In genomic region chr9:50633059-50633458, GRCm38 (mm10) we compare ENCODE assay signal across 9 mouse cellular contexts. TPM values are rescaled to one million over a fixed set of nuclear protein-coding genes. Genes with fewer than 3 reads are reported as not detected.
DNase-seq lines count a peak whose midpoint lies in the region; ATAC-seq and TF ChIP-seq lines count a peak whose summit lies in the region.
"Had no signal": no experiment of that assay in that cellular context is flagged by ENCODE, and none has a peak within 500 bp of the region (broad histone marks: within the 10 kb centered on the region; RNA-seq: fewer than 3 reads in every experiment).

No protein-coding gene starts in this region.

- H3K9me3 ChIP-seq in hindbrain, postnatal 0 days (ENCODE audit: low read length), result no peaks in the 10 kb centered on the region
- H3K9me3 ChIP-seq in hindbrain, embryonic 14.5 days (ENCODE audit: control insufficient read depth, low read length), result no peaks in the 10 kb centered on the region
- H3K9me3 ChIP-seq in heart, embryonic 12.5 days (replicated peaks), result no peaks in the 10 kb centered on the region
- H3K9me3 ChIP-seq: liver, embryonic 13.5 days had no signal

- no peak for ATAC-seq in hindbrain, postnatal 0 days
- ATAC-seq in hindbrain, embryonic 14.5 days (ENCODE audit: low FRiP score), result no peak
- ATAC-seq in erythroblast, adult 5-6 weeks (replicated peaks; ENCODE audit: low FRiP score, poor library complexity, severe bottlenecking), result peak; percentile 80
- ATAC-seq in heart, embryonic 12.5 days (ENCODE audit: insufficient number of reproducible peaks, low FRiP score), result no peak

- DNase-seq in hindbrain, postnatal 0 days (ENCODE audit: low spot score), result peak; percentile 23
- DNase-seq in hindbrain, embryonic 14.5 days (ENCODE audit: low spot score), result no peak
- peak; percentile 13 for DNase-seq in thymus, postnatal 14 days
- DNase-seq in thymus, postnatal 10 days (ENCODE audit: low spot score in 2 of 2), result no peak
- peak; percentile 47 for DNase-seq in splenic B cell, adult 2 months (ENCODE audit: low read depth, low spot score)
- DNase-seq in layer of hippocampus, adult 9-11 months, result no peak
- DNase-seq: liver, embryonic 13.5 days had no signal

- H3K27ac ChIP-seq in hindbrain, postnatal 0 days, result no peak overlapping the region
- no peak overlapping the region for H3K27ac ChIP-seq in hindbrain, embryonic 14.5 days
- H3K27ac ChIP-seq in heart, embryonic 12.5 days (ENCODE audit: poor library complexity, severe bottlenecking), result no peak overlapping the region
- H3K27ac ChIP-seq: liver, embryonic 13.5 days had no signal

- no peak overlapping the region for H3K4me3 ChIP-seq in hindbrain, postnatal 0 days (ENCODE audit: low read length)
- H3K4me3 ChIP-seq in hindbrain, embryonic 14.5 days (replicated peaks; ENCODE audit: low read length), result no peak overlapping the region
- no peak overlapping the region for H3K4me3 ChIP-seq in heart, embryonic 12.5 days
- H3K4me3 ChIP-seq: liver, embryonic 13.5 days had no signal

- H3K4me1 ChIP-seq in hindbrain, postnatal 0 days (ENCODE audit: insufficient read depth, low read length), result no peaks in the 10 kb centered on the region
- H3K4me1 ChIP-seq in hindbrain, embryonic 14.5 days (replicated peaks; ENCODE audit: control insufficient read depth, insufficient read depth, low read length), result no peaks in the 10 kb centered on the region
- H3K4me1 ChIP-seq in heart, embryonic 12.5 days (replicated peaks), result no peaks in the 10 kb centered on the region

- 61% methylated on average over 2 of the region's 2 CpGs for WGBS in hindbrain, postnatal 0 days
- WGBS in hindbrain, embryonic 14.5 days, result 64% methylated on average over 2 of the region's 2 CpGs
- 60% methylated on average over 2 of the region's 2 CpGs for WGBS in heart, embryonic 12.5 days

- no peaks in the 10 kb centered on the region for H3K27me3 ChIP-seq in hindbrain, postnatal 0 days (ENCODE audit: insufficient read depth, low read length)
- no peaks in the 10 kb centered on the region for H3K27me3 ChIP-seq in hindbrain, embryonic 14.5 days (ENCODE audit: control insufficient read depth, insufficient read depth, low read length)
- no peaks in the 10 kb centered on the region for H3K27me3 ChIP-seq in splenic B cell, adult 2 months (ENCODE audit: control insufficient read depth, insufficient read depth, low read length, poor library complexity, severe bottlenecking)
- H3K27me3 ChIP-seq in heart, embryonic 12.5 days (replicated peaks), result no peaks in the 10 kb centered on the region
- H3K27me3 ChIP-seq: liver, embryonic 13.5 days had no signal

- peak; percentile 43 for TF ChIP-seq CTCF in hindbrain, postnatal 0 days (IDR thresholded peaks at IDR 0.05; ENCODE audit: low read depth)

- no peak overlapping the region for H3K4me2 ChIP-seq in hindbrain, postnatal 0 days (ENCODE audit: low read depth, low read length)
- H3K4me2 ChIP-seq in hindbrain, embryonic 14.5 days (replicated peaks), result no peak overlapping the region
- no peak overlapping the region for H3K4me2 ChIP-seq in heart, embryonic 12.5 days
- H3K4me2 ChIP-seq: liver, embryonic 13.5 days had no signal

- peaks cover 30% of the 10 kb centered on the region for H3K36me3 ChIP-seq in hindbrain, postnatal 0 days (ENCODE audit: insufficient read depth, low read length)
- peaks cover 46% of the 10 kb centered on the region for H3K36me3 ChIP-seq in hindbrain, embryonic 14.5 days (replicated peaks; ENCODE audit: control insufficient read depth, insufficient read depth)
- peaks cover 3% of the 10 kb centered on the region; the same call in 1 of the 2 replicates for H3K36me3 ChIP-seq in splenic B cell, adult 2 months (ENCODE audit: control insufficient read depth, insufficient read depth, low read length, poor library complexity, severe bottlenecking)
- H3K36me3 ChIP-seq in heart, embryonic 12.5 days, result peaks cover 51% of the 10 kb centered on the region

- H3K9ac ChIP-seq in hindbrain, postnatal 0 days (replicated peaks; ENCODE audit: low read length), result no peak overlapping the region
- no peak overlapping the region for H3K9ac ChIP-seq in hindbrain, embryonic 14.5 days
- H3K9ac ChIP-seq in heart, embryonic 12.5 days, result no peak overlapping the region
- H3K9ac ChIP-seq: liver, embryonic 13.5 days had no signal

RNA-seq across cellular contexts. Expression of gene Nkapd1, which starts 15.8 kb away (rescaled TPM):
- total RNA-seq in hindbrain, postnatal 0 days (2014; rRNA removed), result 10.7 and 15.0 TPM in 2 replicates
- 20.2 and 21.2 TPM in 2 replicates for polyA plus RNA-seq in hindbrain, postnatal 0 days (2015; fragmentation: Nextera tagmentation; extraction: Ambion mirVana)
- 18.4 and 23.0 TPM in 2 replicates for polyA plus RNA-seq in hindbrain, embryonic 14.5 days (2014; fragmentation: Nextera tagmentation; extraction: Ambion mirVana)
- 9.0 and 15.3 TPM in 2 replicates for total RNA-seq in erythroblast, adult 5-6 weeks (2015; ENCODE audit: low replicate concordance)
- 5.3 and 7.2 TPM in 2 replicates for total RNA-seq in erythroblast, adult 5-6 weeks (2017; ENCODE audit: low replicate concordance)
- polyA plus RNA-seq in heart, embryonic 12.5 days (2016; fragmentation: Nextera tagmentation; extraction: Ambion mirVana), result 20.4 and 21.0 TPM in 2 replicates

RNA-seq across cellular contexts. Expression of gene Pih1d2, which starts 15.9 kb away (rescaled TPM):
- 1.2 and 2.6 TPM in 2 replicates for total RNA-seq in hindbrain, postnatal 0 days (2014; rRNA removed)
- 5.5 and 7.7 TPM in 2 replicates for polyA plus RNA-seq in hindbrain, postnatal 0 days (2015; fragmentation: Nextera tagmentation; extraction: Ambion mirVana)
- 5.6 and 7.3 TPM in 2 replicates for polyA plus RNA-seq in hindbrain, embryonic 14.5 days (2014; fragmentation: Nextera tagmentation; extraction: Ambion mirVana)
- not detected in 2 replicates for total RNA-seq in erythroblast, adult 5-6 weeks (2015; ENCODE audit: low replicate concordance)
- total RNA-seq in erythroblast, adult 5-6 weeks (2017; ENCODE audit: low replicate concordance), result 0.42 and 1.0 TPM in 2 replicates
- 2.5 and 3.0 TPM in 2 replicates for polyA plus RNA-seq in heart, embryonic 12.5 days (2016; fragmentation: Nextera tagmentation; extraction: Ambion mirVana)

RNA-seq across cellular contexts. Expression of gene Dlat, which starts 26.5 kb away (rescaled TPM):
- total RNA-seq in hindbrain, postnatal 0 days (2014; rRNA removed), result 72.2 and 77.4 TPM in 2 replicates
- polyA plus RNA-seq in hindbrain, postnatal 0 days (2015; fragmentation: Nextera tagmentation; extraction: Ambion mirVana), result 65.1 and 69.2 TPM in 2 replicates
- 65.1 and 72.0 TPM in 2 replicates for polyA plus RNA-seq in hindbrain, embryonic 14.5 days (2014; fragmentation: Nextera tagmentation; extraction: Ambion mirVana)
- total RNA-seq in erythroblast, adult 5-6 weeks (2015; ENCODE audit: low replicate concordance), result 16.7 and 19.8 TPM in 2 replicates
- 6.7 and 16.4 TPM in 2 replicates for total RNA-seq in erythroblast, adult 5-6 weeks (2017; ENCODE audit: low replicate concordance)
- polyA plus RNA-seq in heart, embryonic 12.5 days (2016; fragmentation: Nextera tagmentation; extraction: Ambion mirVana), result 138 and 147 TPM in 2 replicates

RNA-seq across cellular contexts. Expression of gene Timm8b, which starts 29.3 kb away (rescaled TPM):
- 131 and 165 TPM in 2 replicates for total RNA-seq in hindbrain, postnatal 0 days (2014; rRNA removed)
- 442 and 445 TPM in 2 replicates for polyA plus RNA-seq in hindbrain, postnatal 0 days (2015; fragmentation: Nextera tagmentation; extraction: Ambion mirVana)
- 399 and 451 TPM in 2 replicates for polyA plus RNA-seq in hindbrain, embryonic 14.5 days (2014; fragmentation: Nextera tagmentation; extraction: Ambion mirVana)
- 21.1 and 27.1 TPM in 2 replicates for total RNA-seq in erythroblast, adult 5-6 weeks (2015; ENCODE audit: low replicate concordance)
- total RNA-seq in erythroblast, adult 5-6 weeks (2017; ENCODE audit: low replicate concordance), result 27.5 and 70.9 TPM in 2 replicates
- 290 and 305 TPM in 2 replicates for polyA plus RNA-seq in heart, embryonic 12.5 days (2016; fragmentation: Nextera tagmentation; extraction: Ambion mirVana)

RNA-seq across cellular contexts. Expression of gene Sdhd, which starts 29.4 kb away (rescaled TPM):
- 217 and 251 TPM in 2 replicates for total RNA-seq in hindbrain, postnatal 0 days (2014; rRNA removed)
- polyA plus RNA-seq in hindbrain, postnatal 0 days (2015; fragmentation: Nextera tagmentation; extraction: Ambion mirVana), result 355 and 363 TPM in 2 replicates
- polyA plus RNA-seq in hindbrain, embryonic 14.5 days (2014; fragmentation: Nextera tagmentation; extraction: Ambion mirVana), result 279 and 295 TPM in 2 replicates
- total RNA-seq in erythroblast, adult 5-6 weeks (2015; ENCODE audit: low replicate concordance), result 50.0 and 63.1 TPM in 2 replicates
- 26.2 and 57.2 TPM in 2 replicates for total RNA-seq in erythroblast, adult 5-6 weeks (2017; ENCODE audit: low replicate concordance)
- 570 and 575 TPM in 2 replicates for polyA plus RNA-seq in heart, embryonic 12.5 days (2016; fragmentation: Nextera tagmentation; extraction: Ambion mirVana)

Comparison
In these comparisons a context has a peak if more than half of its experiments do, and no peak if none do; other contexts are left out.
1. DNase-seq: peak in hindbrain, postnatal 0 days (single experiment), thymus, postnatal 14 days (single experiment) and splenic B cell, adult 2 months (single experiment); none in hindbrain, embryonic 14.5 days (single experiment), thymus, postnatal 10 days (0 of 2) and layer of hippocampus, adult 9-11 months (single experiment).